Mouse (Mus musculus) layer of hippocampus, adult 8-10 months (tissue): ENCODE results near the gene Cyp4a31. TPM values are rescaled to one million over a fixed set of nuclear protein-coding genes. Genes with fewer than 3 reads are reported as not detected.

Source experiments
- total RNA-seq, 4 experiments: library from RNA; stranded (reverse); gene quantifications; 2 replicates each; pipeline ENCODE4 v1.2.4; 2022

The Cyp4a31 gene
- total RNA-seq, 4 experiments from 2014 or later: not detected

Other genes with a start within 250 kb of the Cyp4a31 start
- gene Cyp4a12b, start 152.0 kb upstream of the Cyp4a31 start, total RNA-seq: not detected
- gene Cyp4a30b, start 111.0 kb upstream of the Cyp4a31 start, total RNA-seq: not detected
- gene Cyp4a14, start 67.5 kb upstream of the Cyp4a31 start, total RNA-seq: not detected
- not detected for gene Cyp4a10, start 45.4 kb upstream of the Cyp4a31 start, total RNA-seq
- gene Cyp4a32, start 37.3 kb downstream of the Cyp4a31 start, total RNA-seq: not detected
- 1 to 10 TPM in 1 of 4 experiments, under 1 TPM in 3; 0.52 to 2.1 (median 0.76) TPM for gene Cyp4b1, start 84.1 kb downstream of the Cyp4a31 start, total RNA-seq
- 10 to 100 TPM; 57.2 to 62.0 (median 60.1) TPM for gene Efcab14, start 174.1 kb downstream of the Cyp4a31 start, total RNA-seq
- under 1 TPM in 2 of 4 experiments, not detected in 2; 0.43 to 0.85 TPM for gene Tex38, start 217.4 kb downstream of the Cyp4a31 start, total RNA-seq
- 10 to 100 TPM; 55.8 to 66.8 (median 63.1) TPM for gene Atpaf1, start 221.2 kb downstream of the Cyp4a31 start, total RNA-seq